Mouse (Mus musculus): ENCODE results near the gene Hyls1.

- TF ChIP-seq ZNF384 (IDR thresholded peaks at IDR 0.05; ENCODE audit: low read depth, low read length), result no peak
- peak; percentile 51; the same call in 1 of the 2 replicates for TF ChIP-seq ZC3H11A (IDR thresholded peaks at IDR 0.05; ENCODE audit: borderline replicate concordance, low read depth, low read length)
- no peak for TF ChIP-seq MAFK (IDR thresholded peaks at IDR 0.05; ENCODE audit: insufficient read depth, low read depth, low read length)
- no peak for TF ChIP-seq CHD2 (IDR thresholded peaks at IDR 0.05; ENCODE audit: low read depth, low read length)
Observed at GRCm38 (mm10) chr9:35523941-35524411, 46.2 kb downstream of the Hyls1 start.
